Mouse (Mus musculus): Measurements from ENCODE around the gene Gm12185. TPM values are rescaled to one million over a fixed set of nuclear protein-coding genes. Genes with fewer than 3 reads are reported as not detected.
A peak's percentile ranks its signal among the peaks of the same experiment; 100 is the strongest.
"Not testable (repeated sequence)": the region's sequence is repeated elsewhere in the genome, so short reads cannot be mapped to it uniquely, and the experiment has no call there.

The Gm12185 gene
- total and polyA plus RNA-seq, 3 experiments, result 0.06 to 3.3 (median 1.9) TPM

DNA sequence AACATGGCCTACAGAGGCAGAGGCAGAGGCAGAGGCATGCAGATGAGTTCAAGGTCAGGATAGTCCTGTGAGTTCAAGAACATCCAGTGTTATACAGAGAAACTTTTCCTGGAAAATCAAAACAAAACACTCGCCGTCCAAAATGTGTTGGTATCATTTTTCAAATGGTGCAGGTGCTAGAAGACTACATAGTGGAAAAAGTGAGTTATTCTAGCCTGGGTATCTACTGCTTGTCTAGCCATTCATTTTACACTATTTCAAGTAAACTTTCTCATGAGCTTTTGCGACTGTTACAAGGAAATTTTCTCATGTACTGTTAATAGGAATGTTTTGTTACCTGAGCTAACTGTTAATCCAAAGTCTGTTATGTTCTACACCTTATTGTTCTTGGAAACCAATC, 73.6 kb downstream of the Gm12185 start:
- DNase-seq, result no peak

GRCm38 (mm10) chr11:48913611-48914010, 78.4 kb downstream of the Gm12185 start:
- DNase-seq, result no peak

GRCm38 (mm10) chr11:48908459-48908858, 83.6 kb downstream of the Gm12185 start:
- DNase-seq, result no peak

DNA sequence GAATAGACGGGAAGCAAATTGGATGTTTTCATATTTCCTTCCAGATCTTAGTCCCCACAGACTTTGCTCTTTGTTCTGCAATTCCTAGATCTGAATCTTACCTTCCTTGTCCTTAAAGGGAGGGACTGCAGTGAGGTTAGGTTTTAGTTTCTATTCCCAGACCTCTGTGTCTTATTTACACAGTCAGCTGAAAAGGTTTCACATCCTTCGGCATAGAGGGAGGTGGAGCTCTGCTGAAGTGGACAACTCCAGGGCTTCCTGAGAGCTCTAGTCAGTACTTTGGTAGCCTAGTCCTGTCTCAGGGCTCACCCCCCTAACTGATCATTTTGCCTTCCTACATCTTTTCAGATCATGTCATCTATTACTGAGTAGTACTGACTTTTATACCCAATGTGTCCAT, 90.0 kb downstream of the Gm12185 start, which contains the start of gene Gm5431:
Gene Gm5431, minus strand, starts transcription at position 194 of the 400 bp plus-strand sequence.
- DNase-seq, result no peak

DNA sequence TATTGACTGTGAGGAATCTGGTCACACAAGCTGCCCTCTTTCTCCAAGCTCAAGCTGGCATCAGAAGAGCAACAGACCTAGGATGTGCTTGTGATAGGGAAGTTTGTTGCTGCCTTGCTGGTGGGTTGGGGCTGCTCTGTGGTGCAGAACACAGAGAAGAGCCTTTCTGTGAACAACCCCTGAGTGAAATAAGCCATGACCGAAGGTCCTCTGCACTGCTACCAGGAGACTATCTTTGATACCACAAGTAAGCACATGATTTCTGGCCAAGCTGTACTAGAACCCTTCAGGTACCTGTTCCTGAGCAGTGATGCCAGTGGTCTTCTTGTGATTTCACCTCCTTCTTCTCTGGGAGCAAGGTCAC, 90.5 kb downstream of the Gm12185 start:
- DNase-seq, result not testable (repeated sequence)

GRCm38 (mm10) chr11:48900654-48901566, 91.1 kb downstream of the Gm12185 start:
- not testable (repeated sequence) for DNase-seq

- no peak for DNase-seq
These were observed 93.1 kb downstream of the Gm12185 start for GRCm38 (mm10) chr11:48898812-48899431.

- DNase-seq, result no peak
These were observed 115.3 kb downstream of the Gm12185 start for GRCm38 (mm10) chr11:48876680-48877079.

GRCm38 (mm10) chr11:48875343-48875837, 116.6 kb downstream of the Gm12185 start:
- DNase-seq, result not testable (repeated sequence)

- DNase-seq, result peak; percentile 52
These were observed 117.6 kb downstream of the Gm12185 start for GRCm38 (mm10) chr11:48874465-48874864.

DNA sequence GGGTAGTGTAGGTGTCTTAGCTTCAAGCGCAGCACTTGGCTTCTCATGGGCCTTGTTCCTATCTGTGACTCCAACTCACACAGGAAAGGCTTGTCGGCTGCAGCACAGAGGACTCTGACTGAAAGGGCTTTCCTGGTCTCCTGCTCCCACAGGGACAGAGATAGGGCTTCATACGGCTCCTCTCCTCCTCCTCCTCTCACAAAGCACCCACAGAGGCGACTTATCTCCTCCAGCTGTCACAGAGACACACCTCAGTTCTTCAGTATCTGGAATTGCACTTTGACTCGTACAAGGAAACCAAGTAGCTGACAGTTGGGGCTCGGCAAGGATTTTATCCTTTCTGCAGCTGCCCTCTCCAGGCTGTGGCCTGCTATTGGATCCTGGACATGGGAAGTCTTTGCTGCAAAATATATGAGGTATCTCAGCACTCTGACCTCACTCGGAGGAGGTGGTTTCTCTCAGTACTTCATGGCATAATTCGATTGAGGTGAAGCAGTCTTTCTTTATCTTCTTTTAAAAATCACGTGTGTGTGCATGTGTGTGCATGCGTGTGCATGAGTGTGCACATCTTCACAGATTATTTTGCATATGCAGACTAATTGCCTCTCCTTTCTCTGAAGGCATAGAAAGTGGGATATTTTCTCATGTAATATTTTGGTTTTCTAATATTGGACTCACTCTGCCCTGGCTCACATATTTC, 118.3 kb downstream of the Gm12185 start:
- no peak for DNase-seq

- peak; percentile 19 for DNase-seq
These were observed 119.2 kb downstream of the Gm12185 start for GRCm38 (mm10) chr11:48872695-48873300.

- peak; percentile 76 for DNase-seq
These were observed 120.0 kb downstream of the Gm12185 start for GRCm38 (mm10) chr11:48871817-48872541.

DNA sequence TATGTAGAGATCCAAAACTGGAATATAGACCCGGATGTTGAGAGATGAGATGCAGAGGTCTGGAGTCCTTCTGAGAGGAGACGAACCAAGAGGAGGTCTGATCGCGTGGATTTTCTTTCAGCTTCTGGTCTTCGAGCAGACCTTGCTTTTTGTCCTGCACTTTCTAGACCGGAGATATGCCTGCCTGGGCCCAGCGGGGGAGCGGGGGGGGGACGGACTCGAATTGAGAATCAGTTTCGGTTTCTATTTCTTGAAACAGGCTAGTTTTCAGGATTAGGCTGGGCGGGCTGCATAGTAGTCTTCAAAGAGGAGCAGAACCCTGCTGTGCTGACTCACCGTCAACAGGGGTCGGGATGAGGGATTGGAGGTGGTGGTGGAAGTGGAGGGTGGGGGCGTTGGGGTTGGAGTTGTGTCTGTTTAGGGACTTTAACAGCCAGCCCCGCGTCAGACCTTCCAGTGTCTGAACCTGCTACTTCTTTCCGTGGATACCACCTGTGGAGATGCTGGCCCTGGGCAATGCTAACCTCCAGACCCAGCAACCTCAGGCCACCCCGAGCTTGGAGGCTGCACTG, 120.7 kb downstream of the Gm12185 start, which contains the start of gene Irgm1:
Gene Irgm1, minus strand, starts transcription at position 483 of the 572 bp plus-strand sequence.
- peak; percentile 85 for DNase-seq

DNA sequence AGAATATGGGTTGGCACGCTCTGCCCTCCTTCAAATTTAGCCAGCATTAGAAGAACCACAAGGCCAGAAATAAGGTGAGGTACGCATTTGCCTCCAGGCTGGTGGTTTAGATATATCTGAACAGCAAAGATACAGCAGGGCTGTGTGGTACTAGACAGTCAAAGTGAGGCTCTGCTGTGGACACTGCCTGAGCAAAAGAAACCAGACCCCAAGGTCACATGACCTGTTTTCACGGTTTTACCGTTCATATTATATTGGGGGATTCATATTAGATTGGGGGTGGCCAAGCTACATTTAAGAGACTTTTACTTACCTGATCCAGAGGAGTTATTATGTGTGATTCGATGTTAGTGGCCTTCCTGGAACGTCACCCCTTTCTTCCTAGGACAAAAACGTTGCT, 121.2 kb downstream of the Gm12185 start:
- DNase-seq, result no peak

- peak; percentile 18 for DNase-seq
These were observed 122.5 kb downstream of the Gm12185 start for GRCm38 (mm10) chr11:48869380-48870110.

GRCm38 (mm10) chr11:48866481-48866880, 125.5 kb downstream of the Gm12185 start:
- DNase-seq, result no peak

DNA sequence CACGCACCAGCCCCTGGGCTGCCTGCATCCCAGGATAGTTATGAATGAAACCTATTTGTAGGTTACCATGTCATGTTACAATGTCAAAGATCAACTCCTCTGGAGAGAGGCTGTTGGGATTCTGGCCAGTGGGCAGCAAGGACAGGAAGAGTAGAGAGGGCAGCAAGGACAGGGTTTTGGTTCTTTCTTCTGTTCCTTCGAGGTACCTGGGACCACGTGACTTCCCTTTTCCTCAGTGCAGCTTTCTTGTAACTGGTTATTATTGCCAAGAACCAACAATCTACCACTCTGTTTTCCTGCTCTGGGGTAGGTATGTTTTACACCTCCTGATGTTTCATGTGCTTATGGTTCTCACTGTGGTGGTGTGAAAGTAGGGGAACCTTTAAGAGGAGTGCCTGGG, 128.2 kb downstream of the Gm12185 start:
- no peak for DNase-seq

DNA sequence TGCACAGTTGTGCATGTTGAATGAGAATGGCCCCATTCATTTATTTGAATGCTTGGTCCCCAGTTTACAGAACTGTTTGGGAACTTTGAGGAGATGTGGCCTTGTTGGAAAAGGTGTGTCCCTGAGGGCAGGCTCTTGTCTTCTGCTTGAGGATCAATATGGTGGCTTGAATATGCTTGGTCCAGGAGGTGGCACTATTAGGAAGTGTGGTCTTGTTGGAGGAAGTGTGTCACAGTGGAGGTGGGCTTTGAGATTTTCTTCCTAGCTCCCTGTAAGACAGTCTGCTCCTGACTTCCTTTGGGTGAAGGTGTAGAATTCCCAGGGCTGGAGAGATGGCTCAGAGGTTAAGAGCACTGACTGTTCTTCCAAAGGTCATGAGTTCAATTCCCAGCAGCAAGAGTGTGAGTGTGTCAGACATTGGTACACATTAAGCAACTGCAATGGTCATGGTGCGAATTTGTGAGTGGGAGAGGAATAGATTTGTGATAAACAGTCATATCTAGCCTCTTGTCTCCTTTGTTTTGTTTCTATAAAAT, 129.2 kb downstream of the Gm12185 start:
- no peak for DNase-seq

DNA sequence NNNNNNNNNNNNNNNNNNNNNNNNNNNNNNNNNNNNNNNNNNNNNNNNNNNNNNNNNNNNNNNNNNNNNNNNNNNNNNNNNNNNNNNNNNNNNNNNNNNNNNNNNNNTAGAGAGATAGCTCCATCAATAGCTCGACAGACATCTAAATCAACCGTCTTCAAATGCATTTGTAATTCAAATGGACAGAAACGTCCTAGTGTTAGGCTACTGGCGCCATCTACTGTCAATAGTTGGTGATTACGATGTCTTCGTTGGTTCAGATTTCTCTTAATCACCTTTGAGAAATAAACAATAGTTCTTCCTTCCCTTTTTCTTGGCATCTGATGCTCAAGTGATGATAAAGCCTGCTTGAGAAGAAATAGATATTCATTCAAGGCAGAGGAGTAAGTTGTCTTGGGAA, 133.0 kb downstream of the Gm12185 start:
- no peak for DNase-seq

All from adrenal gland, adult 2 months (tissue).